Mouse (Mus musculus): ENCODE measurements around the gene Adam19. TPM values are rescaled to one million over a fixed set of nuclear protein-coding genes. Genes with fewer than 3 reads are reported as not detected.

The Adam19 gene
- polyA plus RNA-seq, 1 experiment from 2014 or later: 15.6 TPM

DNA sequence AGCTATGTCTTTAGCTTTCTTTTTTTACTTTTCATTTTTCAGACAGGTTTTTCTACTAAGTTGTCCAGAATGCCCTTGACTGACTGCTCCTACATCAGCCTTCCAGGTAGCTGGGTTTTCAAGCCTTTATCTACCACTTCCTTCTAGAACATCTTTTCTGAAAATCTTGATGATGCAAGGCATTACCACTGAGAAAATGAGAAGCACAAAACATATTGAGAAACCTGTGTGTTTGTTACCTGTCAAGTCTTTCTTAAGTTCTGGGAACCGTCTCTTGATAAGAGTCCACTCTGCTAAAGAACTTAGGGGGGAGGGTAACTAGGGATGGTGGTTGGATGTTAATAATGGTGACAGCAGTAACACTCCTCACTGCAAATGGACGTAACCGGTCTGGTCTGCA, 19.7 kb downstream of the Adam19 start:
- H3K9ac ChIP-seq (replicated peaks): no peak overlapping the region
- no peaks in the 10 kb centered on the region for H3K9me3 ChIP-seq
- H3K4me1 ChIP-seq (replicated peaks): peaks cover 28% of the 10 kb centered on the region
- no peaks in the 10 kb centered on the region for H3K27me3 ChIP-seq
- no peak for ATAC-seq (ENCODE audit: insufficient number of reproducible peaks, insufficient read depth, low FRiP score, low TSS enrichment, low read depth)
- H3K27ac ChIP-seq: no peak overlapping the region
- WGBS: 91% methylated on average over 3 of the region's 3 CpGs
- no peak overlapping the region for H3K4me2 ChIP-seq
- no peak overlapping the region for H3K4me3 ChIP-seq (replicated peaks)
- peaks cover 30% of the 10 kb centered on the region for H3K36me3 ChIP-seq

DNA sequence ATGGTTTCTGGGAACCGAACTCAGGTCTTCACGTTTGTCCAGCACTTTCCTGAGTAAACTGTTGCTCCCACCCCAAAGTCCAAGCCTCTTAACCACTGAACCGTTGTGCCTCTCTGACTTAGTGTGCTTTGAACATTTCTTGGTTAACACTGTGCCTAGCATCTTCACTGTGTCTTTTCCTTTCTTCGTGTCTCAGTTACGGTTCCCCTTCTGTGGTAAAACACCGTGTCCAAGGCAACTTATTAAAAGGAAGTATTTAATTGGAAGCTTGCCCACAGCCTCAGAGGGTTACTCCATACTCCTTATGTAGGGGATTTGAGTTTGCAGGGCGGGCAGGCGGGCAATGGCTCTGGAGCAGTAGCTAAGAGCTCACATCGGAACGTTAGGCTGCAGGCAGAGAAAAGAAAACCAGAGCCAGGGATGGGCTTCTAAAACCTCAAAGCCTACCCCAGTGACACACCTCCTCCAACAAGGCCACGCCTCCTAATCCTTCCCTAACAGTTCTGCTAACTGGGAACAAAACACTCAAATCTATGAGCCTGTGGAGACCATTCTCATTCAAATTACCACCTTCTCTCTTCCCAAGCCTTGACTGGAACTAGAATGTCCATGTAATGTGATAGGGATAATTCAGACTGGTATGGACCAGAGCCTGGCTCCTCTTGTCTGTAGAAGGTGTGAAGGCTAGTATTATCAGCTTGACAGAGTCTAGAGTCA, 20.8 kb downstream of the Adam19 start:
- WGBS: 96% methylated on average over 11 of the region's 11 CpGs
- peaks cover 30% of the 10 kb centered on the region for H3K36me3 ChIP-seq

DNA sequence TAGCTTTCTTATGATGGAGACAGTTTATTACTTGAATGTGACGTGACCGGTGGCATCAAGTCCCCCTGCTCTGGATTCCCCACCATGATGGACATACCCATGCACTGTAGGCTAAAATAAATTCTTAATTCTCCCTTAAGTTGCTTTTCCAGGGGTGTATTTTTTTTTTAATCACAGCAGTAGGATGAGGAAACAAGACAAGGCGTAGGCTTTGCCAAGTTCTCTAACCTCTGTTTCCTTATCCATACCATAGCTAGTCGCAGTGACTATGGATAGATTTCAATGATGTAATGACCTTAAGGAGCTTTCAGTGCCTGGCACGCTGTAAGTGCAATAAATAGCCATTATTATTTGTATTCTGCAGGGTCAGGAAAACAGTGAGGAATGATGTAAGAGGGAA, 21.5 kb downstream of the Adam19 start:
- H3K27ac ChIP-seq: no peak overlapping the region
- WGBS: 94% methylated on average over 5 of the region's 5 CpGs
- no peak overlapping the region for H3K4me3 ChIP-seq (replicated peaks)
- H3K4me1 ChIP-seq (replicated peaks): peaks cover 18% of the 10 kb centered on the region
- no peak overlapping the region for H3K4me2 ChIP-seq
- no peaks in the 10 kb centered on the region for H3K27me3 ChIP-seq
- no peak overlapping the region for H3K9ac ChIP-seq (replicated peaks)
- no peak for ATAC-seq (ENCODE audit: insufficient number of reproducible peaks, insufficient read depth, low FRiP score, low TSS enrichment, low read depth)
- H3K36me3 ChIP-seq: peaks cover 30% of the 10 kb centered on the region
- H3K9me3 ChIP-seq: no peaks in the 10 kb centered on the region

More for the DNA sequence above, 20.8 kb downstream of the Adam19 start:
- Histone ChIP-seq H3K27me3 (no peaks in the 10 kb centered on the region), H3K9me3 (no peaks in the 10 kb centered on the region), H3K4me1 (replicated peaks) (peaks cover 19% of the 10 kb centered on the region), H3K4me3 (replicated peaks) (no peak overlapping the region), H3K9ac (replicated peaks) (no peak overlapping the region), H3K27ac (no peak overlapping the region), H3K4me2 (no peak overlapping the region)
- no peak for ATAC-seq (ENCODE audit: insufficient number of reproducible peaks, insufficient read depth, low FRiP score, low TSS enrichment, low read depth)

DNA sequence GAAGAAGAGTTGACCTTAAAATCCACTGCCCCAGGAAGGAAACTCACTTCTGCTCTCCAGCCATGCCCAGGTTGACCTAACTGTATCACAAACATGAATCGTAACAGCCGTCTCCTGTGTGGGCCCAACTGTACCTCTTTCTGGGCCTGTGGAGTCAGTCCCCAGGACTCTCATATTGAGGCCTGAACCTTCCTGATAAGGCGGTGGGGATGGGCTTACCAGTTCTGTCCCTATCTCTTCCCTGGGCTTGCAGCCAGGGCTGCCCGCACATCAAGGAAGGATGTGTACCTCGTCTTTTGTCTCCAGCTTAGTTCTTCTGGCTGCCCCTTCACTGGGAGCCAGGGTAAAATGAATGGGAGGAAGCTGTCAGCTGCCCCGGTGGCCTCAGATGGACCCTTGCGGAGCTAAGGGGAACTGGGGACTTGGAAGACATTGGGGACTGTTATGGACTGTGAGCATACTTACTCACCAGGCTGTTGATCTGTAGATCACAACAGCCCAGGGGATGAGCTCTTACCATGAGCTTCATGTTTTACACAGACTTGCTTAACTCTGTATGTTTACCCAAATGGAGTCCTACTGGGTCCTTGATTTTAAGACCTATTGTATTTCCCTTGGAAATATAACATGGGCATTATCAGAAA, 22.1 kb downstream of the Adam19 start:
- H3K4me3 ChIP-seq (replicated peaks): no peak overlapping the region
- peaks cover 30% of the 10 kb centered on the region for H3K36me3 ChIP-seq
- no peaks in the 10 kb centered on the region for H3K27me3 ChIP-seq
- no peak overlapping the region for H3K4me2 ChIP-seq
- ATAC-seq (ENCODE audit: insufficient number of reproducible peaks, insufficient read depth, low FRiP score, low TSS enrichment, low read depth): no peak
- H3K9ac ChIP-seq (replicated peaks): no peak overlapping the region
- H3K4me1 ChIP-seq (replicated peaks): peaks cover 12% of the 10 kb centered on the region
- H3K9me3 ChIP-seq: no peaks in the 10 kb centered on the region
- WGBS: 93% methylated on average over 7 of the region's 7 CpGs
- H3K27ac ChIP-seq: no peak overlapping the region

DNA sequence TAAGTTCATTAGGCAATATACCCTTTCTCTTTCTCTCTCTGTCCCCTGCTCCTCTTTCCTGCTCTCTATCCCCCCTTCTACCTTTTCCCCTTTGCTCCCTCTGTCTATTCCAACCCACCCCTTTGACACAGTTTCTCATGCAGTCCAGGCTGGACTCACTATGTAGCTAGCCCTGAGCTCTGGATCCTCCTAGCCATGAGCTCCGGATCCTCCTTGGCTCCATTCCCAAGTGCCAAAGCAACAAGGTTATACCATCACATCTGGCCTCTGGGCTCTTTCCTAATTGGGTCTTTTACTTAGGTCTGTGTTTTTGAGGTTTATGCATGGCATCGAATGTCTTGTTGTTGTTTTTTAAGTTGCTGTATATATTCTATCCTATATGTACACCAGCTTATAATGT, 25.3 kb downstream of the Adam19 start:
- 90% methylated on average over 2 of the region's 2 CpGs for WGBS
- no peaks in the 10 kb centered on the region for H3K9me3 ChIP-seq
- H3K27ac ChIP-seq: no peak overlapping the region
- no peak overlapping the region for H3K9ac ChIP-seq (replicated peaks)
- H3K4me2 ChIP-seq: no peak overlapping the region
- no peak overlapping the region for H3K4me3 ChIP-seq (replicated peaks)
- ATAC-seq (ENCODE audit: insufficient number of reproducible peaks, insufficient read depth, low FRiP score, low TSS enrichment, low read depth): no peak
- no peaks in the 10 kb centered on the region for H3K27me3 ChIP-seq
- peaks cover 5% of the 10 kb centered on the region; the same call in 1 of the 2 replicates for H3K4me1 ChIP-seq (replicated peaks)
- H3K36me3 ChIP-seq: peaks cover 31% of the 10 kb centered on the region

DNA sequence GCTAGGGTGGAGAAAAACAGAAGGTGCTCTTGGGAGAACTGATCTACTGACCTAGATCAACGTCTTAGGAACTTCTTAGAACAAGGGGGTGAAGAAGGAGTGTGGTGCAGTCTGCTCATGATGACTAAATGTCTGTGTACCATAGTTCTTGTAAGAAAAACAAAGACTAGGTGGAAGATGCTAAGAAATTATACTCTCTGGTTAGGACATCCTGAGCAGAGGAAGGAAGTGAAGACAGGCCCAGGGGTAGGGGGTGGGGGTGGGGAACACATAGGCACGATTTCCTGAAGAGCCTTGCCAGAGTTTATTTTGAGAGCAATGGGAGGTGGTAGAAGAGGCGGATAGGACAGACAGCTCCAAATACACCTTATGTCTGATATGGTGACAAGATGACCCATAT, 27.6 kb downstream of the Adam19 start:
- peaks cover 5% of the 10 kb centered on the region; the same call in 1 of the 2 replicates for H3K4me1 ChIP-seq (replicated peaks)
- peaks cover 10% of the 10 kb centered on the region; the same call in 1 of the 2 replicates for H3K36me3 ChIP-seq
- H3K9ac ChIP-seq (replicated peaks): no peak overlapping the region
- ATAC-seq (ENCODE audit: insufficient number of reproducible peaks, insufficient read depth, low FRiP score, low TSS enrichment, low read depth): no peak
- no peaks in the 10 kb centered on the region for H3K27me3 ChIP-seq
- no peaks in the 10 kb centered on the region for H3K9me3 ChIP-seq
- H3K4me2 ChIP-seq: no peak overlapping the region
- H3K27ac ChIP-seq: no peak overlapping the region
- H3K4me3 ChIP-seq (replicated peaks): no peak overlapping the region
- 84% methylated on average over 3 of the region's 3 CpGs for WGBS

DNA sequence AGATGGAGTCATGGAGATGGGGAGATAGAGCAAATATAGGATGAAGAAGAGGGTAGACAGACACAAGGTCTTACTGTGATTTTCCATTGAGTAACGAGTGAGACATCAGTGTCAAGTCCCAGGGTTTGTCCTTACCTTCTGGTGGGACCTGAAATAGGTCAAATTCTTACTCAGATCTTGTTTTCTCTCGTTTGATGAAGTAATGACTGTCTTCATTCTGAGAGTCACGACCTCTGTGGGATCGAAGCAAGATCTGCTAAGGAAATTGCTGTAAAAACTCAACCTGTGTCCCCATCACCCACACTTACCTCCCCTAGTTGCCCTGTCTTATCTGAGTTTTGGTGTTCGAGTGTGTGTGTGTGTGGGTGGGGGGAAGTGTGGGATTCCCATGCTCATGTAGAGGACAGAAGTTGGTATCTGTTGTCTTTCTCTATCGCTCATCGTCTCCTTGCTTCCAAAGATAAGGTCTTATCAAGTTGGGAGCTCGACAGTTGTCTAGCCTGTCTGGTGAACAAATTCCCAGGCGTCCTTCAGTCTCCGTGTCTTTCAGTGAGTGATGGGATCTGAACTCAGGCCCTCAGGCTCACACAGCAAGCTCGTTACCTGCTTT, 28.1 kb downstream of the Adam19 start:
- no peak for ATAC-seq (ENCODE audit: insufficient number of reproducible peaks, insufficient read depth, low FRiP score, low TSS enrichment, low read depth)
- H3K36me3 ChIP-seq: peaks cover 5% of the 10 kb centered on the region; the same call in 1 of the 2 replicates
- peaks cover 10% of the 10 kb centered on the region for H3K4me1 ChIP-seq (replicated peaks)
- H3K9me3 ChIP-seq: no peaks in the 10 kb centered on the region
- no peak overlapping the region for H3K27ac ChIP-seq
- H3K4me3 ChIP-seq (replicated peaks): no peak overlapping the region
- H3K27me3 ChIP-seq: no peaks in the 10 kb centered on the region
- 89% methylated on average over 11 of the region's 11 CpGs for WGBS
- H3K4me2 ChIP-seq: no peak overlapping the region
- no peak overlapping the region for H3K9ac ChIP-seq (replicated peaks)

DNA sequence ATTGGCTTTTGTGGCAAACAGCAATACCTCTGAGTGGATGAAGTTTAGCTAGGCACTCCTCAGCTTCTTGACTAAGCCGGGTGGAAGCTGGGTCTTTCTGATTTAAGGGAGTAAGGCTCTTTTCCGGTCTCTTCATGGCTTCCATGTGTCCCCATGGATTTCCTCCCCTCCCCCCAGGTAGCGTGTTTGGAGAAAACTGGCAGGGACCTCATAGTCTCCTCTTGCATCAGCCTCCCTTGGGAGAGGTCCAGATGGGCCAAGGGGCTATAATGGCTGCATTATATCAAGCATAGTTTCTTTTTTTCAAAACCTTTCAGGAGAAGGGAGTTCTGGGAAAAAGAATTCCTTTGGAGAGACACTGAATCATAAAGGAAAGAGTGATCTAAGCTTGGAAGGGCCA, 28.8 kb downstream of the Adam19 start:
- H3K36me3 ChIP-seq: peaks cover 4% of the 10 kb centered on the region; the same call in 1 of the 2 replicates
- H3K27ac ChIP-seq: no peak overlapping the region
- no peak overlapping the region for H3K9ac ChIP-seq (replicated peaks)
- H3K4me3 ChIP-seq (replicated peaks): no peak overlapping the region
- no peak for ATAC-seq (ENCODE audit: insufficient number of reproducible peaks, insufficient read depth, low FRiP score, low TSS enrichment, low read depth)
- 83% methylated on average over 3 of the region's 3 CpGs for WGBS
- H3K27me3 ChIP-seq: no peaks in the 10 kb centered on the region
- no peaks in the 10 kb centered on the region for H3K9me3 ChIP-seq
- no peak overlapping the region for H3K4me2 ChIP-seq
- peaks cover 16% of the 10 kb centered on the region for H3K4me1 ChIP-seq (replicated peaks)

DNA sequence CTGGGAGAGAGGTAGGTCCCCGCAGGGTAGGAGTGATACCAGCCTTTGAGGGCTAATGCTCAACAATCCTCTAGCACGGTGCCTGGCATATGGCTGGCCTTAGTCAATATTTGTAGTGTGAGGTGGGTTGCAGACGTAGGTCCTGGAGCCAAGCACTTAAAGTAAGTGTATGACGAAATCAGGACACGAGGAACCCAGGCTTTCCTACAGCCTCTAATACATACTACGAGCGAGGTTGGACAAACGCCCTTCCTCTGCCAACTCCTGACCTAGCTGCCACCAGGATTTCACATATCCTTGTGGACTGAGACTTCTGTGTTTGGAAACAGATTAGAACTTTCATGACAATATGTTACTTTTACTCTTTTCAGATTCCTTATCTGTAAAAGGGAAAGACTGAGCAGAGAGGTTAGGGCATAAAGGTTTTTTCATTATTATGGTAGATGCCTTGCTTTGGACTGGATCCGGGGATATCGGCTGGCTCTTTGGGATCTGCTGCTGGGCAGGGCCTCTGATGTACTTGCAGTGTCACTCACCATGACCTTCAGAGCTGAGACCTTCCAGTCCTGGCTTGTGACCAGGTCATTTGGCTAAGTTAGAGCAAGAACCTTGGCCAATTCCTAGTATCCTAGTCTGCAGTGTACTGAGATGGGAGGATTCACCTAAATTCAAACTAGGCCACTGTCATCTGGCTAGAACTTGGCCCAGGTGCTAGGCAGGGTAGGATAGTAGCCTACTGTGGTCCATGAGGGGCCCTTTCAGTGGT, 29.8 kb downstream of the Adam19 start:
- Histone ChIP-seq H3K4me1 (replicated peaks) (peaks cover 18% of the 10 kb centered on the region), H3K4me3 (replicated peaks) (no peak overlapping the region), H3K4me2 (no peak overlapping the region), H3K9me3 (no peaks in the 10 kb centered on the region), H3K9ac (replicated peaks) (no peak overlapping the region), H3K27me3 (no peaks in the 10 kb centered on the region), H3K27ac (no peak overlapping the region), H3K36me3 (peaks cover 4% of the 10 kb centered on the region; the same call in 1 of the 2 replicates)
- 95% methylated on average over 10 of the region's 10 CpGs for WGBS
- no peak for ATAC-seq (ENCODE audit: insufficient number of reproducible peaks, insufficient read depth, low FRiP score, low TSS enrichment, low read depth)

DNA sequence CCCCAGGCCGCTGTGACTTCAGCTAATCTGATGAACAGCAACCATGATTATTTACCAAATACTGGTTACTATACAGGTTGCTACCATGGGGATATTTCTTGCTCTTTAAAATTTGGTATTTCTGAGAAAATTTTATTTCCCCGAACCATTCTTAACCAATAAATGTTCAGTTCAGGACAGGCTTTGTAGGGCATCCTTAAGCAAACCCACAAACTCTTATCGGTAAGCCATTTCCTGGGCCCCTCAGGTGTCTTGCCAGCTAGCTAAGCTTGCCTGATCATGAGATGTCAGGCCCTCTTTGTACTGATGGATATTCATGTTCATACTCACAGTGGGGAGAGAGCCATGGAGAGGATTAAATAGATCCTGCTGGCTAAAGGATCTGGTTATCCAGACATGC, 30.7 kb downstream of the Adam19 start:
- H3K4me3 ChIP-seq (replicated peaks): no peak overlapping the region
- peaks cover 21% of the 10 kb centered on the region for H3K4me1 ChIP-seq (replicated peaks)
- no peak overlapping the region for H3K4me2 ChIP-seq
- WGBS: 93% methylated on average over 3 of the region's 3 CpGs
- no peak overlapping the region for H3K9ac ChIP-seq (replicated peaks)
- H3K27ac ChIP-seq: no peak overlapping the region
- no peak for ATAC-seq (ENCODE audit: insufficient number of reproducible peaks, insufficient read depth, low FRiP score, low TSS enrichment, low read depth)
- peaks cover 4% of the 10 kb centered on the region; the same call in 1 of the 2 replicates for H3K36me3 ChIP-seq
- no peaks in the 10 kb centered on the region for H3K9me3 ChIP-seq
- no peaks in the 10 kb centered on the region for H3K27me3 ChIP-seq

Data from limb, embryonic 12.5 days (tissue).